In the genomic region with DNA sequence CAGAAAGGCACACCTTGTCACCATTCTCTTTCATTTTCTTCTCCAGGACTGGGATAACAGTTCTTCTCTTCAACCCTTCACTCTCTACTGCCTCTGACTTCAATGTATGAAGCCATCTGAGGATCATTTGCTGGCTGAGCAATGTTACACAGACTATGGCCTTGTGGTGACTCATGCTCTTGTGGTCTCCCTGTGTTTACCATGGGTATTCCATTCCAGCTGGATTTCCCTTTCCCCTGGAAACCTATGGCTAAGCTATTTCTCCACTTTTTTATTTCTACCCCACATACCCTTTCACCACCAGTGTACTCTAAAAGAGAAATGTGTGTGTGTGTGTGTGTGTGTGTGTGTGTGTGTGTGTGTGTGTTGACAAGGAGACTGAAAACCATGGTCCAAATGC, we compare ENCODE assay signal across 7 mouse cellular contexts.
"Had no signal": no experiment of that assay in that cellular context is flagged by ENCODE, and none has a peak within 500 bp of the region (broad histone marks: within the 10 kb centered on the region; RNA-seq: fewer than 3 reads in every experiment).

No protein-coding gene starts in this region.

- H3K36me3 ChIP-seq: kidney, embryonic 15.5 days; midbrain, embryonic 12.5 days had no signal

- H3K4me3 ChIP-seq: kidney, embryonic 15.5 days; midbrain, embryonic 12.5 days had no signal

- DNase-seq: kidney, postnatal 14 days; left cerebral cortex, postnatal 4 days; lung, adult 18-20 months; right cerebral cortex, postnatal 14 days; thymus, postnatal 36 days had no signal

- H3K27me3 ChIP-seq: kidney, embryonic 15.5 days; midbrain, embryonic 12.5 days had no signal

- H3K4me2 ChIP-seq: kidney, embryonic 15.5 days; midbrain, embryonic 12.5 days had no signal
